Mouse (Mus musculus) urinary bladder, postnatal 36 days (tissue): ENCODE data around the gene Defa22.
"Not testable (repeated sequence)": the region's sequence is repeated elsewhere in the genome, so short reads cannot be mapped to it uniquely, and the experiment has no call there.

Source experiments
- DNase-seq, 2 experiments: peaks; one replicate each; pipeline ENCODE4 v3.0.0; 2022; ENCODE audit warnings: low spot score in 2 of 2, mixed read lengths in 1 of 2

Gene Defa22

GRCm38 (mm10) chr8:21161977-21162376 is at the start of gene Defa22:
Defa22 (plus strand) TSS chr8:21162277.
- not testable (repeated sequence) for DNase-seq

GRCm38 (mm10) chr8:21134342-21134741 is 27.7 kb upstream of the Defa22 start, which contains the start of gene Defa30:
Defa30 (plus strand) TSS chr8:21134642.
- DNase-seq = not testable (repeated sequence)

- DNase-seq = not testable (repeated sequence)
These were observed 29.2 kb downstream of the Defa22 start, which contains the start of gene Defa31 for GRCm38 (mm10) chr8:21191314-21191713. Defa31 (plus strand) TSS chr8:21191614.

- not testable (repeated sequence) for DNase-seq
These were observed 39.2 kb downstream of the Defa22 start, which contains the start of gene Gm15293 for GRCm38 (mm10) chr8:21201261-21201660. Gm15293 (plus strand) TSS chr8:21201561.
